Mouse (Mus musculus) T-cell, adult 66 days (primary cell): ENCODE measurements around the gene Ociad1. TPM values are rescaled to one million over a fixed set of nuclear protein-coding genes. Genes with fewer than 3 reads are reported as not detected.

Experiments used
- total RNA-seq, 2 experiments: library from RNA; stranded (reverse); gene quantifications; 3 replicates in 1 of 2; 4 replicates in 1 of 2; pipeline ENCODE4 v1.2.4; 2023

Ociad1 gene
- total RNA-seq: 100 to 1,000 TPM; 174 to 175 TPM

DNA sequence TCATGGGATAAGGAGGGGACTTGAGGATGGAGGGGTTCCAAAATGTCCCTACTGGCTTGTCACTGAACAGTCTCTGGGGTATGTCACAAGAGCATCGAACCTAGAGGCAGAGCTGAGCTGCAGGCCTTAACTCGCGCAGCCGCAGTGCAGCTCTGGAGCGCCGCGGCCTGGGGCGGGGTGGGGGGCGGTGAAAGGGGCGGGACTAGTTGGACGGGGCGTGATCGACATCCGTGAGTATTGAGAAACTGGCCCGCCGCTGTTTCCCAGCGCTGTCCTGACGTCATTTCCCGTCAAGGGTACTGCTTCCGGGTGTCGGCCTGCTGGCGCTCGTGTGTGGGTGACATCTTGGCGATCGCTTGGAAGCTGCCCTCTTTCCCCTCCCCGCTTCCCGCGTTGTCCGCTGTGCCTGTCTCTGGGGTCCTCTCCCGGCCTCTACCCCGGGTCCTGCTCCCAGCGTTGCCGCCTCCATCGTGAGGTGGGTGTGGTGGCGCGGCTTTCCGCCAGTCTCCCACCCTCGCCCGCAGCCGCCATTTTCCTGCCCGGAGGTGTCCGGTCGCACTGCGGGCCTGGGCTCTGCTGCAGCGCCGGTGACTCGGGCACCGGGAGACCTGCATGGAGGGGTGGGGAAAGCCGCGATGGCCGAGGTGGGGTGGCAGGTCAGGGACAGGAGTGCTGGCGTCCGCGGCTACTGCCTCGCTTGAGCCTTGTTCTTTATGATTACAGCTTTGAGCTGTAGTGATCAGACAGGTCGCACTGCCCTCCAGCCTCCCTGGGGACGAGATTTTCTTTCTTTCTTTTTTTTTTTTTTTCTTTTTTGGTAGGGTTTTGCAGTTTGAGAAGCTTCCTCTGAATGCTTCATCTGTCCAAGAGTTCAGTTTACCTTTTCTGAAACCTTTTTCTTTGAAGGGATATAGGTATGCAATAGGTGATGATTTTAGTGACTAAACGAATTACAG is at the start of gene Ociad1:
Gene Ociad1 (plus strand): TSS at position 283 of the 956 bp plus-strand sequence.

DNA sequence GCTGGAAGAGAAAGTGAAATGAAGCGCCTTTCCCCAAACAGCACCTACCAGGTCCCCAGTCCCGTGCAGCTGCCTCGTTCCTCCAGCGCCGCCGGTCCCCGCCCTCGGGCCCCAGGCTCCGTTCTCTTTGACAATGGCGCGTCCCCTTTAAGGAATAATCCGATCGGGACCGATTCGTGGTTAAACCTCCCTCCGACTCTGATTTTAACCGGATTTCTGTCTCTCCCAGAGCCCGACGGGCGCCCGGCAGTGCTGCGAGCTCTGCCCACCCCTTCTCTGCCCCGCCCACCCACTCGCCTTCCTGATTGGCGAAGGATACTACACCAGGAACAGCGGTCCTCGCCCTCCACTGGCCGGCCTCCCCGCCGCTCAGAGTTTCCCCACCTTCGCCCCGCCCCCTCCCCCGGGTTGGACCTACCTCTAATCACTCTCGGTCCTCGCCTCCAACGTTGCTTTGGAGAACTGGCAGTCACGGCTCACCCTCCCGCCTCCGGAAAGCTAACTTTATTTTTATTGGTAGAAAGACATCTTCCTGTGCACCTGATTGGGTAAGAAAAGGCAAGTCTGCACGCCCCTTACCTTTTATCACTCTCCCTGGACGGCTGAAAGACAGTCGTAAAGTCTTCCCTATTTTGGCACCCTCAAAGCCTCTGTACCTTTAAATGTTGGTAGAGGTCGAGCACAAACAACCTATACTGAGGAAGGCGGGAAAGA is 36.1 kb upstream of the Ociad1 start, which contains the start of gene Fryl:
Gene Fryl (minus strand): TSS at position 268 of the 714 bp plus-strand sequence.

DNA sequence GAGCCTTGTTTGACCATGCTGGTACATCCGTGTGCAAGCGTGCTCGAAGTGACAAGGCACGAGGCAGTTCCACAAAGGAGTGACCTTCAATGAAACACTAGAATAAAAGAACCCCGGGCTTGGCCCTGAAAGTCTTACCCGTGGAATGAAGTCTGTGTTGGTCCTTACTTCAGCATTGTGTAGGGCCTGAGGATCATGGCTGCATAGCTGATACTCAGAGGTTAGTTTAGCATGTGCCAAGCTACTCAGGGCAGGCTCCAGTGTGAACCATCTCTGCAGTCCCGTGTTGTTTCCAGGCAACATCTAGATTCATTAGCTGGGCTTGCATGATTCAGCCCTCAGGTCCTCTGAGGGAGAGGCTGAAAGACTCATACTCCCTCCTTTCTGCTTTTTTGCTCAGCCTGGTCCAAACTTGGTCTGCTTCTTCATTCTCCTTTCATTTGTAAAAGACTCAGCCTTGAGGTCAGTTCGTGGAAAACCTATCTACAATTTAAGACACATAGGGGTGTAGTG is 48.2 kb downstream of the Ociad1 start, which contains the start of gene Ociad2:
Gene Ociad2 (minus strand): TSS at position 306 of the 513 bp plus-strand sequence.

Other genes with a start within 250 kb of the Ociad1 start
- 100 to 1,000 TPM; 316 to 323 TPM for gene Fryl, start 36.2 kb upstream of the Ociad1 start, total RNA-seq
- gene Ociad2, start 48.2 kb downstream of the Ociad1 start, total RNA-seq: under 1 TPM in 1 of 2 experiments, not detected in 1; 0.67 TPM
- not detected for gene Cwh43, start 113.3 kb downstream of the Ociad1 start, total RNA-seq
- gene Dcun1d4, start 188.2 kb downstream of the Ociad1 start, total RNA-seq: 10 to 100 TPM; 11.3 to 16.9 TPM